Mouse (Mus musculus): ENCODE results near the gene Stx19.

- TF ChIP-seq CTCF (IDR thresholded peaks at IDR 0.05; ENCODE audit: borderline replicate concordance, extremely low read depth, insufficient read depth, insufficient read length), result no peak
- TF ChIP-seq POLR2A (IDR thresholded peaks at IDR 0.05; ENCODE audit: borderline replicate concordance, extremely low read depth, insufficient read depth, insufficient read length, poor library complexity, severe bottlenecking), result no peak
Measured at GRCm38 (mm10) chr16:62857498-62857897, 43.0 kb downstream of the Stx19 start.

All from brain, embryonic 14.5 days (tissue).